Mouse (Mus musculus): Measurements from ENCODE around the gene Gm10392. TPM values are rescaled to one million over a fixed set of nuclear protein-coding genes. Genes with fewer than 3 reads are reported as not detected.

Gm10392 gene
- polyA plus RNA-seq, 1 experiment from 2014 or later = 0.07 TPM

DNA sequence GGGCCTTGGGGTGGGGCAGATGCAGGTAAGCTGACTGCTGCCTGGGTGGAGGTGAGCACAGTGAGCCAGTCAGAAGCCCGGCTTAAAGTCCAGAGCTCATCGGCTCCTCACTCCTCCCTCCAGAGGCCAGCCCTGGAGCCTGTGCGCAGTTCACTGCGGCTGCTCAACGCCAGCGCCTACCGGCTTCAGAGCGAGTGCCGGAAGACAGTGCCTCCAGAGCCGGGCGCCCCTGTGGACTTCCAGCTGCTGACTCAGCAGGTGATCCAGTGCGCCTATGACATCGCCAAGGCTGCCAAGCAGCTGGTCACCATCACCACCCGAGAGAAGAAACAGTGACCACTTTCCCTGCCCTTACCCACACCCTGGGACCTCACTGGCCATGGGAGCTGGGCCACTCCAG, 12.7 kb downstream of the Gm10392 start:
- H3K36me3 ChIP-seq (ENCODE audit: control insufficient read depth, insufficient read depth, low read length) = peaks cover 33% of the 10 kb centered on the region

DNA sequence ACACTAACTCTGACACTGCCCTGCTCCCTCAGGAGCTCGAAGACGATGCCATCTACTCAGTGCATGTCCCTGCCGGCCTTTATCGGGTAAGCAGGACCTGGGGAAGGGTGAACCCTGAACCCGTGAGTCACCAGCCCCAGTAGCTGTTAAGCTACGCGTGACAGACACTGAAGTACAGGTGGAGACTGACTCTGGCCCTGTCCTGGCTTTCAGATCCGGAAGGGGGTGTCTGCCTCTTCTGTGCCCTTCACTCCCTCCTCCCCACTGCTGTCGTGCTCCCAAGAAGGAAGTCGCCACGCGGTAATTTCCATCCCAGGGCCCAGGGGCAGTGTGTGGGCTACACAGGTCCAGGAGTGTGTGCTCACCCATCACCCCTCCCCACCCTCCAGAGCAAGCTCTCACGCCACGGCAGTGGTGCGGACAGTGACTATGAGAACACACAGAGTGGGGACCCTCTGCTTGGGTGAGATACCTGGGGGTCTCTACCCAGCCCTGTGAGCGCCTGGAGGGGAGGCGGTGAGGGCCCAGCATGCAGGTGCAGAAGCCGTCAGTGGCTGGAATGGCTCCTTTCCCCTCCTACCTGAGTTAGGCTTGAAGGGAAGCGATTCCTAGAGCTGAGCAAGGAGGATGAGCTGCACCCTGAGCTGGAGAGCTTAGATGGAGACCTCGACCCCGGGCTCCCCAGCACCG, 13.6 kb downstream of the Gm10392 start:
- Histone ChIP-seq H3K4me2 (replicated peaks; ENCODE audit: low read depth) (no peak overlapping the region), H3K4me3 (ENCODE audit: low read depth, low read length) (no peak overlapping the region), H3K9ac (ENCODE audit: low read length) (no peak overlapping the region), H3K27me3 (ENCODE audit: control insufficient read depth, insufficient read depth, low read length) (no peaks in the 10 kb centered on the region), H3K36me3 (ENCODE audit: control insufficient read depth, insufficient read depth, low read length) (peaks cover 33% of the 10 kb centered on the region), H3K27ac (replicated peaks) (no peak overlapping the region), H3K4me1 (replicated peaks; ENCODE audit: control insufficient read depth, insufficient read depth) (peaks cover 3% of the 10 kb centered on the region; the same call in 1 of the 2 replicates), H3K9me3 (ENCODE audit: control insufficient read depth, low read length) (no peaks in the 10 kb centered on the region)
- TF ChIP-seq EP300 (optimal IDR thresholded peaks at IDR 0.05) (no peak), CTCF (IDR thresholded peaks at IDR 0.05; ENCODE audit: low read depth) (no peak)
- ATAC-seq (ENCODE audit: low FRiP score, low TSS enrichment) (no peak), DNase-seq (ENCODE audit: low spot score) (no peak)
- 78% methylated on average over 22 of the region's 22 CpGs for whole genome bisulfite sequencing

More for the DNA sequence above, 12.7 kb downstream of the Gm10392 start:
- Histone ChIP-seq H3K4me3 (ENCODE audit: low read depth, low read length) (no peak overlapping the region), H3K27ac (replicated peaks) (no peak overlapping the region), H3K4me2 (replicated peaks; ENCODE audit: low read depth) (no peak overlapping the region), H3K27me3 (ENCODE audit: control insufficient read depth, insufficient read depth, low read length) (no peaks in the 10 kb centered on the region), H3K9ac (ENCODE audit: low read length) (no peak overlapping the region), H3K9me3 (ENCODE audit: control insufficient read depth, low read length) (no peaks in the 10 kb centered on the region), H3K4me1 (replicated peaks; ENCODE audit: control insufficient read depth, insufficient read depth) (peaks cover 2% of the 10 kb centered on the region; the same call in 1 of the 2 replicates)
- TF ChIP-seq EP300 (optimal IDR thresholded peaks at IDR 0.05) (no peak), CTCF (IDR thresholded peaks at IDR 0.05; ENCODE audit: low read depth) (no peak)
- DNase-seq (ENCODE audit: low spot score) (no peak), ATAC-seq (ENCODE audit: low FRiP score, low TSS enrichment) (peak; percentile 41)
- 77% methylated on average over 14 of the region's 14 CpGs for WGBS

DNA sequence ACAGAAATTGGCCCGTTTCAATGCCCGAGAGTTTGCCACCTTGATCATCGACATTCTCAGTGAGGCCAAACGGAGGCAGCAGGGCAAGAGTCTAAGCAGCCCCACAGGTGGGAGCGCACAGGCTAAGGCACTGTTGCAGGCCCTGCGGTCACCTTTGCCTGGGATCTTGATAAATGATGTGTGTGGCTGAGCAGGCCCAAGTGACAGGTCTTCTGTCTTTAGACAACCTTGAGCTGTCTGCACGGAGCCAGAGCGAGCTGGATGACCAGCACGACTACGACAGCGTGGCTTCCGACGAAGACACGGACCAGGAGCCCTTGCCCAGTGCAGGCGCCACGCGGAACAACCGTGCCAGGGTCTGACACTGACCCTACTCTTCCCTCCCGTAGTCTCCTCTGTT, 14.6 kb downstream of the Gm10392 start:
- WGBS = 94% methylated on average over 19 of the region's 19 CpGs
- TF ChIP-seq EP300 (optimal IDR thresholded peaks at IDR 0.05) = no peak
- TF ChIP-seq CTCF (IDR thresholded peaks at IDR 0.05; ENCODE audit: low read depth) = no peak

DNA sequence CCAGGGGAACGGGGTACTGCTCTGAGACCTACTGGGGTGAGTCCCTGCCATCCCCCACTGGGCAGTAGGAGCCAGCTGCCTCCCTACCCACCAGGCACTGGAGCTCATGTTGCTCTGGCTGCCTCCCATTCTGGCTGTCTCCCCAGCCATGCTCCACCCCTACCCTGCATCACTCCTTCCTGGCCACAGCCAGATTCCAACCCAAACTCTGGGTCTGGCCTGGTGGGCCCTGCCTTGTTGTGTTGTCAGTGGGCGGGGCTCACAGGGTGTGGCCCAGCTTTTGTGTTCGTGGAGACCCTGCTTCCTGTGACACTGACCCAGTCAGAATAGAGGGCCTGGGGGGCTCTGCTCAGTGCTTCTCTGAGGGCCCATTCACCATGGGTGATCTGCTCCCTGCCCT, 15.5 kb downstream of the Gm10392 start:
- Histone ChIP-seq H3K4me3 (ENCODE audit: low read depth, low read length) (no peak overlapping the region), H3K36me3 (ENCODE audit: control insufficient read depth, insufficient read depth, low read length) (peaks cover 39% of the 10 kb centered on the region), H3K9ac (ENCODE audit: low read length) (peak overlapping the region; percentile 27; the same call in 1 of the 2 replicates), H3K9me3 (ENCODE audit: control insufficient read depth, low read length) (no peaks in the 10 kb centered on the region), H3K4me2 (replicated peaks; ENCODE audit: low read depth) (no peak overlapping the region), H3K27me3 (ENCODE audit: control insufficient read depth, insufficient read depth, low read length) (no peaks in the 10 kb centered on the region), H3K4me1 (replicated peaks; ENCODE audit: control insufficient read depth, insufficient read depth) (peaks cover 3% of the 10 kb centered on the region; the same call in 1 of the 2 replicates), H3K27ac (replicated peaks) (peak overlapping the region; percentile 45; the same call in 1 of the 2 replicates)
- DNase-seq (ENCODE audit: low spot score) (peak; percentile 43), ATAC-seq (ENCODE audit: low FRiP score, low TSS enrichment) (peak; percentile 22; the same call in 1 of the 2 replicates)
- 36% methylated on average over 3 of the region's 3 CpGs for WGBS
- no peak for TF ChIP-seq EP300 (optimal IDR thresholded peaks at IDR 0.05)
- no peak for TF ChIP-seq CTCF (IDR thresholded peaks at IDR 0.05; ENCODE audit: low read depth)

More for the DNA sequence above, 14.6 kb downstream of the Gm10392 start:
- H3K27me3 ChIP-seq (ENCODE audit: control insufficient read depth, insufficient read depth, low read length) = no peaks in the 10 kb centered on the region
- H3K4me1 ChIP-seq (replicated peaks; ENCODE audit: control insufficient read depth, insufficient read depth) = peaks cover 4% of the 10 kb centered on the region; the same call in 1 of the 2 replicates
- peaks cover 39% of the 10 kb centered on the region for H3K36me3 ChIP-seq (ENCODE audit: control insufficient read depth, insufficient read depth, low read length)
- H3K9me3 ChIP-seq (ENCODE audit: control insufficient read depth, low read length) = no peaks in the 10 kb centered on the region
- DNase-seq (ENCODE audit: low spot score) (no peak), ATAC-seq (ENCODE audit: low FRiP score, low TSS enrichment) (no peak)
- H3K4me3 ChIP-seq (ENCODE audit: low read depth, low read length) = no peak overlapping the region
- no peak overlapping the region for H3K4me2 ChIP-seq (replicated peaks; ENCODE audit: low read depth)
- no peak overlapping the region for H3K27ac ChIP-seq (replicated peaks)
- no peak overlapping the region for H3K9ac ChIP-seq (ENCODE audit: low read length)

DNA sequence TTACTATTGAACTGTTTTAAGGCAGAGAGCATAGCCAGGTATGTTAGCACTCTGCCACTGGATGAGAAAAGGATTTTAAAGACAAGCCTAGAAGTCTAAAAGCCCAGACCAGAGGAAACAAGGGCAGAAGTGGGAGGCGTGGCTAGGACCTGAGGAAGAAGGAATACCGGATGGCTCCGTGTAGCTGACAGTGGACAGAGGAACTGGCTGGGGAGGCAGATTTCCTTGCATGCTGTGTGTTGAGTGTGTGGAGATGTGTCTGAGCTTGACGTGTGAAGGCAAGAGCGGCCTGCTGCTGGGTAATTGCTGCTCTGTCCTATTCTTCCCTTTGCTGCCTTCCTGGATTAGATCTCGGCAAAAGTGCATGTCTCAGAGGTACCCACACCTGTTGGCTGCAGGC, 16.5 kb downstream of the Gm10392 start:
- Histone ChIP-seq H3K27ac (replicated peaks) (peak overlapping the region; percentile 45; the same call in 1 of the 2 replicates), H3K36me3 (ENCODE audit: control insufficient read depth, insufficient read depth, low read length) (peaks cover 39% of the 10 kb centered on the region), H3K9me3 (ENCODE audit: control insufficient read depth, low read length) (no peaks in the 10 kb centered on the region), H3K27me3 (ENCODE audit: control insufficient read depth, insufficient read depth, low read length) (no peaks in the 10 kb centered on the region), H3K9ac (ENCODE audit: low read length) (no peak overlapping the region), H3K4me1 (replicated peaks; ENCODE audit: control insufficient read depth, insufficient read depth) (0 out of 2 replicates have a peak, but pooled peaks cover 4% of the 10 kb centered on the region), H3K4me3 (ENCODE audit: low read depth, low read length) (no peak overlapping the region), H3K4me2 (replicated peaks; ENCODE audit: low read depth) (no peak overlapping the region)
- no peak for DNase-seq (ENCODE audit: low spot score)
- TF ChIP-seq EP300 (optimal IDR thresholded peaks at IDR 0.05) (no peak), CTCF (IDR thresholded peaks at IDR 0.05; ENCODE audit: low read depth) (no peak)
- WGBS = 68% methylated on average over 6 of the region's 6 CpGs
- no peak for ATAC-seq (ENCODE audit: low FRiP score, low TSS enrichment)

DNA sequence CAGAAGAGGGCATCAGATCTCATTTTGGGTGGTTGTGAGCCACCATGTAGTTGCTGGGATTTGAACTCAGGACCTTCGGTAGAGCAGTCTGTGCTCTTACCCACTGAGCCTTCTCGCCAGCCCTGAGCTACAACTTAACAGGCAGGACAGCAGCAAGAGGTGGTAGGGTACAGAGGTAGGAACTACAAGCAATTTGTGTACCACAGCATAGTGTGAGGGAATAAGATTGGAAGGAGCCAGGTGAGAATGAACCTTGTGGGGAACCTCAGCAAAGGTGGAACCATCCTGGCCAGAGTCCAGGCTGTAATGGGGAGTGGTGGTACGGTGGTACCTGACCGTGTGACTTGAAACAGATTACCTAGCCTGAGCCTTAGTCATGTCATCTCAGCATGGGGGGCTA, 17.0 kb downstream of the Gm10392 start:
- no peaks in the 10 kb centered on the region for H3K27me3 ChIP-seq (ENCODE audit: control insufficient read depth, insufficient read depth, low read length)

More for the DNA sequence above, 17.0 kb downstream of the Gm10392 start:
- ATAC-seq (ENCODE audit: low FRiP score, low TSS enrichment) = no peak
- 92% methylated on average over 4 of the region's 4 CpGs for WGBS
- no peak overlapping the region for H3K4me2 ChIP-seq (replicated peaks; ENCODE audit: low read depth)
- H3K27ac ChIP-seq (replicated peaks) = no peak overlapping the region
- no peaks in the 10 kb centered on the region for H3K9me3 ChIP-seq (ENCODE audit: control insufficient read depth, low read length)
- H3K9ac ChIP-seq (ENCODE audit: low read length) = no peak overlapping the region
- TF ChIP-seq EP300 (optimal IDR thresholded peaks at IDR 0.05) = no peak
- TF ChIP-seq CTCF (IDR thresholded peaks at IDR 0.05; ENCODE audit: low read depth) = no peak
- H3K4me1 ChIP-seq (replicated peaks; ENCODE audit: control insufficient read depth, insufficient read depth) = 0 out of 2 replicates have a peak, but pooled peaks cover 6% of the 10 kb centered on the region
- no peak overlapping the region for H3K4me3 ChIP-seq (ENCODE audit: low read depth, low read length)
- H3K36me3 ChIP-seq (ENCODE audit: control insufficient read depth, insufficient read depth, low read length) = peaks cover 37% of the 10 kb centered on the region
- DNase-seq (ENCODE audit: low spot score) = no peak

Data from stomach, postnatal 0 days (tissue).